Mouse (Mus musculus) embryonic facial prominence, embryonic 11.5 days (tissue): Measurements from ENCODE around the gene Nr2f2. TPM values are rescaled to one million over a fixed set of nuclear protein-coding genes. Genes with fewer than 3 reads are reported as not detected.

ENCODE experiments used
- ATAC-seq: fragments of 200-750 bp; cut with Nextera tagmentation; replicated peaks from 2 replicates; pipeline ENCODE4 v1.8.0; 2017; ENCODE audit warnings: low read depth; ENCODE audit not compliant: insufficient number of reproducible peaks, low FRiP score, low TSS enrichment
- DNase-seq: peaks from one replicate; pipeline ENCODE4 v3.0.0-alpha.2; 2015; ENCODE audit warnings: low spot score
- H3K27ac ChIP-seq: fragments of 300-500 bp; sonication (generic); replicated peaks from 2 replicates; pipeline ENCODE4 v1.5.1; 2014; ENCODE audit warnings: mild to moderate bottlenecking, low read depth, low read length, control low read depth
- H3K27me3 ChIP-seq: fragments of 300-500 bp; sonication (generic); 2 replicates; pipeline ENCODE4 v1.6.1; 2014; ENCODE audit warnings: mild to moderate bottlenecking, low read length, moderate library complexity, mixed read lengths; ENCODE audit not compliant: control insufficient read depth, insufficient read depth
- H3K36me3 ChIP-seq: fragments of 300-500 bp; sonication (generic); replicated peaks from 2 replicates; pipeline ENCODE4 v1.6.1; 2014; ENCODE audit warnings: low read depth, mild to moderate bottlenecking, low read length, moderate library complexity, mixed read lengths; ENCODE audit not compliant: control insufficient read depth, insufficient read depth
- H3K4me1 ChIP-seq: fragments of 300-500 bp; sonication (generic); 2 replicates; pipeline ENCODE4 v1.6.1; 2014; ENCODE audit warnings: low read length, mixed read lengths; ENCODE audit not compliant: control insufficient read depth, insufficient read depth
- H3K4me2 ChIP-seq: fragments of 300-500 bp; sonication (generic); 2 replicates; pipeline ENCODE4 v1.6.1; 2014; ENCODE audit warnings: low read depth, mild to moderate bottlenecking, control low read depth, low read length, moderate library complexity
- H3K4me3 ChIP-seq: fragments of 300-500 bp; sonication (generic); 2 replicates; pipeline ENCODE4 v1.5.1; 2014; ENCODE audit warnings: low read depth, low read length, control low read depth
- H3K9ac ChIP-seq: fragments of 300-500 bp; sonication (generic); replicated peaks from 2 replicates; pipeline ENCODE4 v1.6.1; 2014; ENCODE audit warnings: mild to moderate bottlenecking, control low read depth, low read length
- H3K9me3 ChIP-seq: fragments of 300-500 bp; sonication (generic); replicated peaks from 2 replicates; pipeline ENCODE4 v1.6.1; 2016; ENCODE audit warnings: mild to moderate bottlenecking, low read length, inconsistent platforms, mixed read lengths; ENCODE audit not compliant: control insufficient read depth
- WGBS: fragments of 180-500 bp; shearing (Covaris S2); extraction: QIAGEN DNeasy Blood & Tissue Kit; methylation state at CpG from one replicate; pipeline ENCODE4 v1.1.7; 2014; 5-methylcytosine and 5-hydroxymethylcytosine counted together
- polyA plus RNA-seq: library from polyadenylated mRNA; unstranded; fragments of >200 nt; fragmentation: Nextera tagmentation; extraction: Ambion mirVana; gene quantifications from 2 replicates; pipeline ENCODE4 v1.2.1, GENCODE M21; 2014

Gene Nr2f2
- polyA plus RNA-seq, 1 experiment from 2014 or later = 114 TPM

DNA sequence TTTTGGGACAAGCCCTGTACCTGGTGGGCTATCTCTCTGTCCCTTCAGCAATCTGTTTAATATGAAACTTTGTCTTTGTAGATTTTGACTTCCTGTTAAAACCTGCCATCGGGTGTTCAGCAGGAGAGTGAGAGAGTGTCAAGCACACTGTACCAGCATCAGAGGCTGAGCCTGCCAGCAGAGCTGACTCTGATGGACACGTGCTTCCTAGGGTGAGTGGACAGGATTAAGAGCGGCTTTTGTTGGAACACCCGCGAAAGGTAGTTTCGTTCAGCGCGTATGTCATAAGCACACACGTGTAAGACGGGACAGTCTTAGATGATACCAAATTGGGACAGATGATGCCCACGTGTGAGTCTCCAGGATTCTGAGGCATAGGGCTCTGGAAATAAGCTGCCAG, 40.0 kb upstream of the Nr2f2 start:
- DNase-seq (no peak), ATAC-seq (no peak)
- no peak overlapping the region for H3K9ac ChIP-seq
- no peaks in the 10 kb centered on the region; the same call in 1 of the 2 replicates for H3K36me3 ChIP-seq
- H3K27ac ChIP-seq = no peak overlapping the region
- no peak overlapping the region for H3K4me3 ChIP-seq
- no peaks in the 10 kb centered on the region for H3K4me1 ChIP-seq
- no peaks in the 10 kb centered on the region for H3K9me3 ChIP-seq
- H3K27me3 ChIP-seq = no peaks in the 10 kb centered on the region
- H3K4me2 ChIP-seq = no peak overlapping the region
- WGBS = 90% methylated on average over 11 of the region's 11 CpGs

DNA sequence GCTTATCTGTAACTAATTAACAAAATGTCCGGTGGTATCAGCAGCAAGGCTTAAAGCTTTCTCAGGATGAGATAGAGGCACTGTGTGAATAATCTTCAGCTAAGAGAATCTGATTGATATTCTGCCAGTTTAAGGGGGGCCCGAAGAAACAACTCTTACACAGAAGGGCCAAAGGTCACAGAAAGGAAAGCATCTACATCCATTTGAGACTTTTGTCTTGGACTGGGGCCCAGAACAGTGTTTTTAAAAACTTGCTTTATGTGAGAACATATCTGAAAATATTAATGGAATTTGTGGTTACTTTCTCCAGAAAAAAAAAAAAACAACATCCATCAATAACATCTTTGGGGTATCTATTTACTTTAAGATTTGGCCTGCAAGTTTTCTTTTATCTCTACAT, 38.9 kb upstream of the Nr2f2 start:
- Histone ChIP-seq H3K9ac (no peak overlapping the region), H3K4me2 (no peak overlapping the region)

DNA sequence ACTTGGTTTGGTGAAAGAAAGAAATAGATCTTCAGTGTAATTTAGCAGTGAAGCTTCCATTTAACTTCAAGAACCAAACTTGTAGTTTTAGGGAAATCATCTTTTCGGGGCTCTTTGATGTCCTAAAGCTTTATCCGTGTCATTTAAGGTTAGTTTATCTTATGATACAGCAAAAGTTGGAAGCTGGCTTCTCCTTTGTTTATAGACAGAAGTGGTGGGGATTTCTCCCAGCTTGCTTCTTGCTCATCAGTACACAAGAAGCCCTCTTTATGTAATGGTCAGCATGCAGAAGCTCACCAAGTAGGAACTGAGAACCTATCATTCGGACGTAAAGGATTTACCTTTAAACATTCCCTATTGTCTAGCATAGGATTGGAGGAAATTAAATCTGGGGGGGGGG, 16.3 kb upstream of the Nr2f2 start:
- Histone ChIP-seq H3K9me3 (no peaks in the 10 kb centered on the region), H3K4me3 (no peak overlapping the region), H3K9ac (no peak overlapping the region), H3K4me1 (no peaks in the 10 kb centered on the region), H3K4me2 (no peak overlapping the region), H3K27ac (no peak overlapping the region), H3K27me3 (no peaks in the 10 kb centered on the region), H3K36me3 (no peaks in the 10 kb centered on the region)
- ATAC-seq (no peak), DNase-seq (no peak)
- WGBS = 92% methylated on average over 4 of the region's 4 CpGs

More for the DNA sequence above, 38.9 kb upstream of the Nr2f2 start:
- Histone ChIP-seq H3K4me1 (no peaks in the 10 kb centered on the region), H3K27me3 (no peaks in the 10 kb centered on the region), H3K9me3 (no peaks in the 10 kb centered on the region), H3K27ac (no peak overlapping the region), H3K4me3 (no peak overlapping the region), H3K36me3 (no peaks in the 10 kb centered on the region; the same call in 1 of the 2 replicates)
- 60% methylated on average over 2 of the region's 2 CpGs for WGBS
- no peak for ATAC-seq
- no peak for DNase-seq

DNA sequence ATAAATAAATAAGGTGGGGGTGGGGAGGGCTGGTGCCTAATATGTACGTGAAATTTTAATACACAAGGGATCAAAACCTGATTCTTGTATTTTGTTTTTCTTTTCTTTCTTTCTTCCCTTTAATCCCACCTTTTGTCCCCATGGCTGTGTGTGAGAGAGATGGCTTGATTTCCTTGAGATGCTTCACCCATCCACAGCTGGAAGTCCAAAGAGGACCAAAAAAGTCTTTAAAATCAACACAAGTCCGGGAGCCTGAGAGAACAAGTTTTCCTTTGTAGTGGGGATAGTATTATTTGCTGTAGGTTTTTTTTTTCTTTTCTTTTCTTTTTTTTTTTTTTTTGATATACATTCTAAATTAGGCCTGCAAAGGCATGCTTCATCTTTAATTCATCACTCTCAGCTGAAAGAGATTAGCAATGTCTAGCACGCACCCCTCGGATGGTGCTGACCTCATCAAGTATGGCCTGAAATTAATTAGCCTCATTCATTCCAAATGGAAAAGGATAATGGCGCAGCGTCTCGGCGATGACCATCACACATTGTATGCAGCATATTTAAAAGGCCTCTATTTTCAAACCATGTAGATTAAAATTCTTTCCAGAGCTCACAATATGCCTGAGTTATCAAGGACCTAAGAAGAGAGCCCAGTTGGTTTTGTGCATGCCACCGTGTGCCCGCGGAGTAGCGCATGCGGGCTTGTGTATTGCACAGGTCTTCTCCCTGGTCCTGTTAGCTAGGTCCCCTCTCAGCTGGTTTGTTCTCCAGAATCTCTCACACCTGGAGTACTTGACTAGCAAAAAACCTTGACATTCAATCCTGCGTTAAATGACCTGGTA, 15.1 kb upstream of the Nr2f2 start:
- Histone ChIP-seq H3K27ac (no peak overlapping the region), H3K4me1 (no peaks in the 10 kb centered on the region), H3K9me3 (no peaks in the 10 kb centered on the region), H3K27me3 (no peaks in the 10 kb centered on the region), H3K4me3 (no peak overlapping the region), H3K36me3 (no peaks in the 10 kb centered on the region), H3K4me2 (no peak overlapping the region), H3K9ac (no peak overlapping the region)
- no peak for DNase-seq
- ATAC-seq = no peak
- 72% methylated on average over 14 of the region's 14 CpGs for WGBS

DNA sequence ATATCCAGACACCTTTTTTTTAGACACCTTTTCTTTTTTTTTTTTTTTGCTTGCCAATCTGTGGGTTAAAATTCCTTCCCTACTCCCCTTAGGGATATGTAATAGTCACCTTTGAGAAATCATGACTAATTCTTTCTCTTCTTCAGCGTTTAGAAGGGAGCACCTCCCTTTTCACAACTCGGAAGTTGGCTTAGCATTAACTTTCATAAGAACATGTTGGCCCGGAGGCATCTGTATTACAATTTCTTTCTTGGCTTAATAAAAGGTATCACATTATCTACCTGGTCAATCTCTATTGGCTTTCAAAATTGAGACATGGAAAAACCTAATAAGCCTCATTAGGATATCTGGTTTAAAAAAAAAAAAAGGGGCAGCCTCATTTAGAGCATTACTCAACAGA, 14.4 kb upstream of the Nr2f2 start:
- no peak overlapping the region for H3K27ac ChIP-seq
- H3K4me1 ChIP-seq = no peaks in the 10 kb centered on the region
- no peak overlapping the region for H3K9ac ChIP-seq
- H3K4me3 ChIP-seq = no peak overlapping the region
- no peak overlapping the region for H3K4me2 ChIP-seq
- no peaks in the 10 kb centered on the region for H3K9me3 ChIP-seq
- no peaks in the 10 kb centered on the region for H3K36me3 ChIP-seq
- WGBS = 57% methylated on average over 3 of the region's 3 CpGs
- ATAC-seq = no peak
- no peaks in the 10 kb centered on the region for H3K27me3 ChIP-seq
- DNase-seq = no peak

DNA sequence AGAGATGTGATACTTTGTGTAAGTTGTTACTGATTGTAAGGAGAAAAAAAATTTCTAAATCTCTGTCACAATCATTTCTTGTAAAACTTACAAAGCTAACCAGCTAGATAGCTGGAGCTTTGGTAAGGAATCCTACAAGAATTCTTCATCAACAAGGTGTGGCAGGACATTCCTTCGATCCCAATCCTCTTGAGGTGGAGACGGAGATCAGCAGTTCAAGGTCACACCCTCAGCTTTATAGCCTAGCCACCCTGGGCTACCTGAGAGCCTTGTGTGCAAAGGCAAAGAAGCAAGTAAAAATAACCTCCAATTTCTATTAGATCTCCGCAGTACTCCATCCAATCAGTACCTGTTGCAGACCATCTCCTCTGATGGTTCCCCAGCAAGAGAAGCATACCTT, 13.7 kb upstream of the Nr2f2 start:
- no peak overlapping the region for H3K9ac ChIP-seq
- H3K4me1 ChIP-seq = no peaks in the 10 kb centered on the region
- no peak overlapping the region for H3K27ac ChIP-seq
- DNase-seq (no peak), ATAC-seq (no peak)
- WGBS = 74% methylated on average over 3 of the region's 3 CpGs
- no peaks in the 10 kb centered on the region for H3K36me3 ChIP-seq
- H3K9me3 ChIP-seq = no peaks in the 10 kb centered on the region
- H3K4me2 ChIP-seq = no peak overlapping the region
- no peaks in the 10 kb centered on the region for H3K27me3 ChIP-seq
- no peak overlapping the region for H3K4me3 ChIP-seq

DNA sequence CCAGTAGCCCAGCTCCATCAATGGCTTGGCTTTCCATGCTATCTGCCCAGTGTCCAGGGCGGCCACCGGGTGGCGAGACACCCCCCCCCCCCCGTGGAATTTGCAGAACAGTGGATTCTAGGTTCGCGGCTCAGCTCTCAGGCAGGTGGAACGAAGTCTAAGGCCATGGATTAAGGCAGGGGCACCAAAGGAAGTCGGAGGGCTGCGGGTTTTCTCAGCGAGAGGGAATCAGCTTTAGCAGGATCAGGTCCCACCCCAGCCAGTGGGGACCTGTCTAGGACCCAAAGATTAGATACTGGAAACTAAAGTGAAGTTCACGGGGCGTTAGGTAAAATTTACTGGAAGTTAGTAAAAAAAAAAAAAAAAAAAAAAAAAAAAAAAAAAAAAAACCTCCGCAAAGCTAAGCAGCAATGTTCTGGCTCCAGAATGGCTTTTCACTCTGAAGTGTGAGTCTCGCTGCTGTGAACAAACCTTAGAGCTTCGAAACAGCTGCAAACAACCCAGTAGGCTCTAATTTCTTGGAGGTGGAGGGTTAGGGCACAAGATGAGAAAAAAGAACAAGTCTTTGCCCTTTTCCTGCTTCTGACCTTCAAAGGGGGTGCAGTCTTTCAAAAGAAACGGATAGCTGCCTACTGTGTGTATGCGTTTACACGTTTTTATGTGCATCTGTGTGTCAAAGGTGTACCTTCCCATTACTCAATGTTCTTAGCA, 4.2 kb upstream of the Nr2f2 start:
- H3K9ac ChIP-seq = no peak overlapping the region; the same call in 1 of the 2 replicates
- DNase-seq (peak; percentile 39), ATAC-seq (no peak)
- H3K27me3 ChIP-seq = peaks cover 13% of the 10 kb centered on the region
- H3K36me3 ChIP-seq = no peaks in the 10 kb centered on the region
- H3K9me3 ChIP-seq = no peaks in the 10 kb centered on the region
- whole genome bisulfite sequencing = 2% methylated on average over 18 of the region's 18 CpGs
- H3K4me3 ChIP-seq = peak overlapping the region; percentile 34
- H3K4me2 ChIP-seq = peak overlapping the region; percentile 59
- H3K4me1 ChIP-seq = peaks cover 6% of the 10 kb centered on the region; the same call in 1 of the 2 replicates
- no peak overlapping the region for H3K27ac ChIP-seq
